Mouse (Mus musculus): ENCODE results near the gene Crtc1. TPM values are rescaled to one million over a fixed set of nuclear protein-coding genes. Genes with fewer than 3 reads are reported as not detected.

Crtc1 gene
- polyA plus RNA-seq, 1 experiment = 7.7 TPM

DNA sequence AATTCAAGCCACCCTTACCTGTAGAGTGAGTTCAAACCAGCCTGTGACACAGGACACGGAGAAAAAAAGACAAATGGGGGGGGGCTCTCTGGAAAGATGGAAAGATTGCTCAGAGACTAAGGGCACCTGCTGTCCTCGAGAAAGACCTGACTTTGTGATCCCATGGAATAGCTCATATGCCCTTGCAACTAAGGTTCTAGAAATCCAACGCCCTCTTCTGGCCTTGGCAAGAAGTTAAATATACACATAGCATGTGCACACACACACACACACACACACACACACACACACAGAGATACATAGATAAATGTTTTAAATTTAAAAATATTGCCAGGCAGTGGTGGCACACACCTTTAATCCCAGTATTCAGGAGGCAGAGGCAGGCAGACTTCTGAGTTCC lies 867 bp upstream of the Crtc1 start:
- Histone ChIP-seq H3K27ac (ENCODE audit: insufficient read depth, low read length) (no peak overlapping the region), H3K9ac (ENCODE audit: low read depth, poor library complexity, severe bottlenecking) (peak overlapping the region; percentile 9; the same call in 1 of the 2 replicates)
- TF ChIP-seq EP300 (IDR thresholded peaks at IDR 0.05; ENCODE audit: insufficient read depth, low read depth, low read length) = no peak
- no peak for TF ChIP-seq POLR2A (IDR thresholded peaks at IDR 0.05; ENCODE audit: insufficient read depth, low read length)
- no peak for TF ChIP-seq CTCF (IDR thresholded peaks at IDR 0.05; ENCODE audit: low read depth, low read length)

GRCm38 (mm10) chr8:70439848-70440179 lies 435 bp upstream of the Crtc1 start:
- H3K36me3 ChIP-seq (ENCODE audit: control insufficient read depth, insufficient read depth, low read length, poor library complexity, severe bottlenecking) = no peaks in the 10 kb centered on the region
- peak overlapping the region; percentile 9 for H3K9ac ChIP-seq (ENCODE audit: low read depth, poor library complexity, severe bottlenecking)
- H3K4me1 ChIP-seq (ENCODE audit: control insufficient read depth, insufficient read depth, low read length) = no peaks in the 10 kb centered on the region
- H3K27me3 ChIP-seq (ENCODE audit: control insufficient read depth, insufficient read depth, low read length, poor library complexity, severe bottlenecking) = no peaks in the 10 kb centered on the region
- H3K4me3 ChIP-seq (ENCODE audit: low read depth, low read length) = peak overlapping the region; percentile 51
- no peaks in the 10 kb centered on the region for H3K9me3 ChIP-seq (replicated peaks; ENCODE audit: control insufficient read depth, insufficient read depth, low read length, poor library complexity, severe bottlenecking)
- no peak overlapping the region for H3K27ac ChIP-seq (ENCODE audit: insufficient read depth, low read length)
- TF ChIP-seq EP300 (IDR thresholded peaks at IDR 0.05; ENCODE audit: insufficient read depth, low read depth, low read length) = no peak
- TF ChIP-seq POLR2A (IDR thresholded peaks at IDR 0.05; ENCODE audit: insufficient read depth, low read length) = no peak
- no peak for TF ChIP-seq CTCF (IDR thresholded peaks at IDR 0.05; ENCODE audit: low read depth, low read length)

More for the DNA sequence above, 867 bp upstream of the Crtc1 start:
- Histone ChIP-seq H3K4me1 (ENCODE audit: control insufficient read depth, insufficient read depth, low read length) (no peaks in the 10 kb centered on the region), H3K9me3 (replicated peaks; ENCODE audit: control insufficient read depth, insufficient read depth, low read length, poor library complexity, severe bottlenecking) (no peaks in the 10 kb centered on the region), H3K36me3 (ENCODE audit: control insufficient read depth, insufficient read depth, low read length, poor library complexity, severe bottlenecking) (no peaks in the 10 kb centered on the region), H3K27me3 (ENCODE audit: control insufficient read depth, insufficient read depth, low read length, poor library complexity, severe bottlenecking) (no peaks in the 10 kb centered on the region), H3K4me3 (ENCODE audit: low read depth, low read length) (peak overlapping the region; percentile 51; the same call in 1 of the 2 replicates)

DNA sequence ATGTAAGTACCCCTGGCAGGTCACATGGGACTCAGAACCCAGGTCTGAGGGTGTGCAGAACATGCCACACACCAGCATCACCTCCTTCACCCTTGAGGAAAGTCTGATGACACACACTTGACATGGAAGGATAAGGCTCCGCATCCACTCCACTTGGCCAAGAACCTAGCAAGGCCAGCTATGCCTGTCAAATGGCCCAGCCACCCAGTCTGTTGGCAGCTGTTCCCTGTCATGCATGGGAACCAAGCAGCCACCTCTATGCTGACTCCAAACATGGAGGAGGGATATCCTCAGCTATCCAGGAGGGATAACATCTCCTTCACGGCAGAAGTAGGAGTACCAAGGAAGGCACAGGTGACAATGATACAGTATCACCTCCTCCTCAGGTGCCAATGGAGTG lies 956 bp downstream of the Crtc1 start:
- Histone ChIP-seq H3K27ac (ENCODE audit: insufficient read depth, low read length) (no peak overlapping the region), H3K4me3 (ENCODE audit: low read depth, low read length) (no peak overlapping the region), H3K4me1 (ENCODE audit: control insufficient read depth, insufficient read depth, low read length) (no peaks in the 10 kb centered on the region), H3K9ac (ENCODE audit: low read depth, poor library complexity, severe bottlenecking) (no peak overlapping the region), H3K27me3 (ENCODE audit: control insufficient read depth, insufficient read depth, low read length, poor library complexity, severe bottlenecking) (no peaks in the 10 kb centered on the region), H3K36me3 (ENCODE audit: control insufficient read depth, insufficient read depth, low read length, poor library complexity, severe bottlenecking) (no peaks in the 10 kb centered on the region), H3K9me3 (replicated peaks; ENCODE audit: control insufficient read depth, insufficient read depth, low read length, poor library complexity, severe bottlenecking) (no peaks in the 10 kb centered on the region)
- TF ChIP-seq EP300 (IDR thresholded peaks at IDR 0.05; ENCODE audit: insufficient read depth, low read depth, low read length) (no peak), CTCF (IDR thresholded peaks at IDR 0.05; ENCODE audit: low read depth, low read length) (no peak), POLR2A (IDR thresholded peaks at IDR 0.05; ENCODE audit: insufficient read depth, low read length) (no peak)

DNA sequence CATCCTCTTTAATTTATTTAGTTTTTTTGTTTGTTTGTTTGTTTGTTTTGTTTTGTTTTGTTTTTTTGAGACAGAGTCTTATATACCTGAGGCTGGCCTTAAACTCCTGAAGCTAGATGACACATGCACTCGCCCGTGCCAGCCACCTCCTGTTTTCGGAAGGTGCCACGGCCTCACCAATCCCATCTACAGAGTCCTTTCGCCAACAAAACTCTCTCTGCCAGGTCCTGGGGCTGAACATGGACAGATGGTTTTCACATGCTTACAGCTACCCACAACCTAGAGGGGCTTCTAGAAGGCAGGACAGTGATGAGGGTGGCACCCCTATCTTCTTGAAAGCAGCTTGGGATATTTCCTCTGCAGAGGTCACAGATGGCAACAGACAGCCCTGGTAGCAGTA lies 4.2 kb downstream of the Crtc1 start:
- H3K9ac ChIP-seq (ENCODE audit: low read depth, poor library complexity, severe bottlenecking) = no peak overlapping the region
- no peak for TF ChIP-seq CTCF (IDR thresholded peaks at IDR 0.05; ENCODE audit: low read depth, low read length)
- no peak for TF ChIP-seq EP300 (IDR thresholded peaks at IDR 0.05; ENCODE audit: insufficient read depth, low read depth, low read length)
- no peaks in the 10 kb centered on the region for H3K36me3 ChIP-seq (ENCODE audit: control insufficient read depth, insufficient read depth, low read length, poor library complexity, severe bottlenecking)
- no peak overlapping the region for H3K27ac ChIP-seq (ENCODE audit: insufficient read depth, low read length)
- H3K4me3 ChIP-seq (ENCODE audit: low read depth, low read length) = no peak overlapping the region
- no peaks in the 10 kb centered on the region for H3K9me3 ChIP-seq (replicated peaks; ENCODE audit: control insufficient read depth, insufficient read depth, low read length, poor library complexity, severe bottlenecking)
- no peaks in the 10 kb centered on the region for H3K27me3 ChIP-seq (ENCODE audit: control insufficient read depth, insufficient read depth, low read length, poor library complexity, severe bottlenecking)
- H3K4me1 ChIP-seq (ENCODE audit: control insufficient read depth, insufficient read depth, low read length) = peaks cover 2% of the 10 kb centered on the region

DNA sequence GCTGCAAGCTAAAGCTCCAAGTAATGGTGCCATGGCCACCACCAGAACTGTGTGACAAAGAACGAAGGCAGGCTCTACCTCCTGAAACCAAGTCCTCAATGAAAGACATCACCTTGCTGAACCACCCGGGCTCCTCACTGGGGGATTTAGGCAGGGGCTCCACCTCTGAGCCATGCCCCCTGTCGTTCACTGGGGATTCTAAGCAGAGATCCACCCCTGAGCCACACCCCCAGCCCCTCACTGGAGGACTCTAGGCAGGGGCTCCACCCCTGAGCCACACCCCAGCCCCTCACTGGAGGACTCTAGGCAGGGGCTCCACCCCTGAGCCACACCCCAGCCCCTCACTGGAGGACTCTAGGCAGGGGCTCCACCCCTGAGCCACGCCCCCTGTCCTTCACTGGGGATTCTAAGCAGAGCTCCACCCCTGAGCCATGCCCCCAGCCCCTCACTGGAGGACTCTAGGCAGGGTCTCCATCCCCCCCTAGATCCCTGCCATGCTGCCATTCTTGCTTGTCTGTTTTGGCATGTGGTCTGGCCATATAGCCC lies 6.3 kb downstream of the Crtc1 start:
- Histone ChIP-seq H3K9ac (ENCODE audit: low read depth, poor library complexity, severe bottlenecking) (no peak overlapping the region), H3K36me3 (ENCODE audit: control insufficient read depth, insufficient read depth, low read length, poor library complexity, severe bottlenecking) (no peaks in the 10 kb centered on the region), H3K9me3 (replicated peaks; ENCODE audit: control insufficient read depth, insufficient read depth, low read length, poor library complexity, severe bottlenecking) (no peaks in the 10 kb centered on the region), H3K27me3 (ENCODE audit: control insufficient read depth, insufficient read depth, low read length, poor library complexity, severe bottlenecking) (no peaks in the 10 kb centered on the region), H3K4me1 (ENCODE audit: control insufficient read depth, insufficient read depth, low read length) (peaks cover 2% of the 10 kb centered on the region), H3K27ac (ENCODE audit: insufficient read depth, low read length) (no peak overlapping the region), H3K4me3 (ENCODE audit: low read depth, low read length) (no peak overlapping the region)
- TF ChIP-seq POLR2A (IDR thresholded peaks at IDR 0.05; ENCODE audit: insufficient read depth, low read length) = no peak
- no peak for TF ChIP-seq EP300 (IDR thresholded peaks at IDR 0.05; ENCODE audit: insufficient read depth, low read depth, low read length)
- TF ChIP-seq CTCF (IDR thresholded peaks at IDR 0.05; ENCODE audit: low read depth, low read length) = no peak

DNA sequence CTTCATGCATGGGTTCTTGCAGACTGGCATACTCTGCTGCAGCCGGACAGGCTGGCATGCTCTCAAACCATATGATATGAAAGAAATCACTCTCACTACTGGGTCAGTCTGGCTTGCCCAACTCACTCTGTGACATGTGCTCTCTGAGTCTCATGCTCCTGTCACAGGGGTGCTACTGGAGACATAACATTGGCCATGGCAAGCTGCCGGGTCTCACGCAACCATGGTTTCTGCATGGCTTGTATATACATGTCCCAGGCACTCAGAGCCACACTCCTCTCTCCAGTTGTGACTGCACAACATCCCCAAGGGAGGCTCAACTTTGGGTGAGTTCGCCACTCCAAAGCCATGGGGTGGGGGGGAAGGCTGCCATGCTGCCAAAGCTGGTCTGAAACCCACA lies 8.2 kb downstream of the Crtc1 start:
- no peaks in the 10 kb centered on the region for H3K36me3 ChIP-seq (ENCODE audit: control insufficient read depth, insufficient read depth, low read length, poor library complexity, severe bottlenecking)
- TF ChIP-seq EP300 (IDR thresholded peaks at IDR 0.05; ENCODE audit: insufficient read depth, low read depth, low read length) (no peak), CTCF (IDR thresholded peaks at IDR 0.05; ENCODE audit: low read depth, low read length) (no peak), POLR2A (IDR thresholded peaks at IDR 0.05; ENCODE audit: insufficient read depth, low read length) (no peak)
- H3K9me3 ChIP-seq (replicated peaks; ENCODE audit: control insufficient read depth, insufficient read depth, low read length, poor library complexity, severe bottlenecking) = no peaks in the 10 kb centered on the region

More for the DNA sequence above, 8.2 kb downstream of the Crtc1 start:
- H3K9ac ChIP-seq (ENCODE audit: low read depth, poor library complexity, severe bottlenecking) = no peak overlapping the region
- no peak overlapping the region for H3K27ac ChIP-seq (ENCODE audit: insufficient read depth, low read length)
- H3K4me1 ChIP-seq (ENCODE audit: control insufficient read depth, insufficient read depth, low read length) = peaks cover 2% of the 10 kb centered on the region
- H3K4me3 ChIP-seq (ENCODE audit: low read depth, low read length) = no peak overlapping the region
- no peaks in the 10 kb centered on the region for H3K27me3 ChIP-seq (ENCODE audit: control insufficient read depth, insufficient read depth, low read length, poor library complexity, severe bottlenecking)

All from ES-Bruce4 (cell line).